Comparison of ENCODE assay signal across 28 mouse cellular contexts in the genomic region with DNA sequence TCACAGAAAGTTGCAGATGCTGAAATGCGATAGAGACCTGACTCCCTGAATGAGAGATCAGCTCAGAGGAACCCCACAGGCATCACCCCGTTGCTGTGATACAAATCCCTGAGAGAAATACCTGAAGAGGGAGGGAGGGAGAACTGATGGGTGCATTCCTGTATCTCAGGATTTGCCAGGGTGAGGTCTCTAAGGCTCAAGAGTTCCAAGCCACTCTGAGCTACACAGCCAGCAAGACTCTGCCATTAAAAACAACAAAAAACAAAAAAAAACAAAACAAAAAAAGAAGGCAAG. TPM values are rescaled to one million over a fixed set of nuclear protein-coding genes. Genes with fewer than 3 reads are reported as not detected.
DNase-seq lines count a peak whose midpoint lies in the region; TF ChIP-seq lines count a peak whose summit lies in the region.
"Had no signal": no experiment of that assay in that cellular context is flagged by ENCODE, and none has a peak within 500 bp of the region (broad histone marks: within the 10 kb centered on the region; RNA-seq: fewer than 3 reads in every experiment).

No protein-coding gene starts in this region.

- TF ChIP-seq CTCF in ES-Bruce4 (IDR thresholded peaks at IDR 0.05; ENCODE audit: low read depth, low read length), result no peak

- peak; percentile 83 for DNase-seq in heart, adult 11 months
- DNase-seq in heart, adult 8-10 months (ENCODE audit: low spot score), result no peak
- DNase-seq in ZHBTc4 (ENCODE audit: low read depth, low spot score), result peak; percentile 52
- no peak for DNase-seq in gastrocnemius, postnatal 25 days
- DNase-seq in kidney, adult 9 months, result no peak
- DNase-seq: adrenal gland, adult 8-10 months; adrenal gland, postnatal 25 days; B cell, adult 2 months; cerebellum, adult 18-20 months; cerebellum, adult 9-10 months; cerebellum, postnatal 14 days; gastrocnemius, postnatal 36 days; heart, postnatal 10 days; heart, postnatal 36 days; kidney, adult 11 months had no signal

- H3K36me3 ChIP-seq in ES-Bruce4 (ENCODE audit: control insufficient read depth, insufficient read depth, low read length, poor library complexity, severe bottlenecking), result no peaks in the 10 kb centered on the region
- H3K36me3 ChIP-seq: embryonic facial prominence, embryonic 12.5 days; forebrain, embryonic 12.5 days; forebrain, embryonic 15.5 days; G1E; heart, embryonic 12.5 days; heart, embryonic 15.5 days; hindbrain, embryonic 10.5 days; hindbrain, embryonic 13.5 days; intestine, embryonic 15.5 days had no signal

- no peak for TF ChIP-seq EP300 in ES-Bruce4 (IDR thresholded peaks at IDR 0.05; ENCODE audit: insufficient read depth, low read depth, low read length)

- H3K9ac ChIP-seq in ES-Bruce4 (ENCODE audit: low read depth, poor library complexity, severe bottlenecking), result no peak overlapping the region
- H3K9ac ChIP-seq: embryonic facial prominence, embryonic 12.5 days; forebrain, embryonic 12.5 days; forebrain, embryonic 15.5 days; heart, embryonic 12.5 days; heart, embryonic 15.5 days; hindbrain, embryonic 13.5 days; intestine, embryonic 15.5 days had no signal

- peak overlapping the region; percentile 10; the same call in 1 of the 2 replicates for H3K4me3 ChIP-seq in ES-Bruce4 (ENCODE audit: low read depth, low read length)
- H3K4me3 ChIP-seq: embryonic facial prominence, embryonic 12.5 days; erythroblast, embryonic 14.5 days; forebrain, embryonic 12.5 days; forebrain, embryonic 15.5 days; heart, embryonic 12.5 days; heart, embryonic 15.5 days; hindbrain, embryonic 10.5 days; hindbrain, embryonic 13.5 days; intestine, embryonic 15.5 days had no signal

- H3K27ac ChIP-seq in ES-Bruce4 (ENCODE audit: insufficient read depth, low read length), result peak overlapping the region; percentile 6; the same call in 1 of the 2 replicates
- H3K27ac ChIP-seq: embryonic facial prominence, embryonic 12.5 days; forebrain, embryonic 12.5 days; forebrain, embryonic 15.5 days; heart, embryonic 15.5 days; hindbrain, embryonic 10.5 days; hindbrain, embryonic 13.5 days; intestine, embryonic 15.5 days had no signal

- no peaks in the 10 kb centered on the region for H3K27me3 ChIP-seq in ES-Bruce4 (ENCODE audit: control insufficient read depth, insufficient read depth, low read length, poor library complexity, severe bottlenecking)
- H3K27me3 ChIP-seq: CH12.LX; embryonic facial prominence, embryonic 12.5 days; forebrain, embryonic 12.5 days; forebrain, embryonic 15.5 days; heart, embryonic 12.5 days; heart, embryonic 15.5 days; hindbrain, embryonic 13.5 days; intestine, embryonic 15.5 days; Patski had no signal

- TF ChIP-seq POLR2A in ES-Bruce4 (IDR thresholded peaks at IDR 0.05; ENCODE audit: insufficient read depth, low read length), result no peak

- H3K4me1 ChIP-seq in ES-Bruce4 (ENCODE audit: control insufficient read depth, insufficient read depth, low read length), result peaks cover 7% of the 10 kb centered on the region
- H3K4me1 ChIP-seq: intestine, embryonic 15.5 days had no signal

- H3K9me3 ChIP-seq in ES-Bruce4 (replicated peaks; ENCODE audit: control insufficient read depth, insufficient read depth, low read length, poor library complexity, severe bottlenecking), result no peaks in the 10 kb centered on the region
- H3K9me3 ChIP-seq: embryonic facial prominence, embryonic 12.5 days; forebrain, embryonic 12.5 days; forebrain, embryonic 15.5 days; heart, embryonic 12.5 days; heart, embryonic 15.5 days; hindbrain, embryonic 10.5 days; hindbrain, embryonic 13.5 days; intestine, embryonic 15.5 days had no signal

RNA-seq across cellular contexts. Expression of a gene that starts 26.9 kb away (rescaled TPM):
- total RNA-seq in heart, adult 8-10 months (2022), result 10 to 100 TPM; 26.5 to 33.0 (median 29.5) TPM
- 37.8 and 40.5 TPM in 2 replicates for polyA plus RNA-seq in ES-Bruce4 (2011; ENCODE audit: insufficient read depth, insufficient read length, low read depth, missing spikeins)
- 1 to 10 TPM; 8.0 to 8.2 TPM for total RNA-seq in gastrocnemius, postnatal 25 days (2021)
- total RNA-seq: CH12.LX had no signal
- polyA plus RNA-seq: G1E had no signal

Comparison
In these comparisons a context has a peak if more than half of its experiments do, and no peak if none do; other contexts are left out.
1. DNase-seq: peak in heart, adult 11 months (single experiment) and ZHBTc4 (single experiment); none in heart, adult 8-10 months (single experiment), gastrocnemius, postnatal 25 days (single experiment) and kidney, adult 9 months (single experiment).